ENCODE assay signal across 9 mouse cellular contexts in the genomic region with DNA sequence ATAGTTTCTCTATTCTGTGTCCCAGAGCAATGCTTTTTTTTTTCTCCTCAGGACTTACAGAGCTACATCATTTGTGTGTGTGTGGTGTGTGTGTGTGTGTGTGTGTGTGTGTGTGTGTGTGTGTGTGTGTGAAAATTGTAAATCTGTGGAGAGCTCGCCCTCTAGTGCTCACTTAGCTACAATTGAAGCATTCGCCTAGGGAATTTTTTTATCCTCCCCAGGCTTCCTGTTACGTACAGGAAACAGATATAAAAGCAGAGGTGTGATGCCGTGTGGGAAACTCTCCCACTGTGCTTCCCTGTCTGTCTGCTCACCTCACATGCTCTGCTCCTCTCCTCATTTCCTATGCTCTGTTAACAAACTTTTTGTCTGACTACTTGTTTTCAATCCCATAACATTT. TPM values are rescaled to one million over a fixed set of nuclear protein-coding genes. Genes with fewer than 3 reads are reported as not detected.
DNase-seq lines count a peak whose midpoint lies in the region; ATAC-seq and TF ChIP-seq lines count a peak whose summit lies in the region.
"Had no signal": no experiment of that assay in that cellular context is flagged by ENCODE, and none has a peak within 500 bp of the region (broad histone marks: within the 10 kb centered on the region; RNA-seq: fewer than 3 reads in every experiment).

No protein-coding gene starts in this region.

- no peaks in the 10 kb centered on the region for H3K4me1 ChIP-seq in forebrain, embryonic 14.5 days (ENCODE audit: control insufficient read depth, insufficient read depth, low read length)
- H3K4me1 ChIP-seq in forebrain, embryonic 12.5 days = no peaks in the 10 kb centered on the region
- no peaks in the 10 kb centered on the region; the same call in 1 of the 2 replicates for H3K4me1 ChIP-seq in lung, adult 2 months (ENCODE audit: control insufficient read depth, insufficient read depth, low read length)
- H3K4me1 ChIP-seq: liver, embryonic 15.5 days had no signal

- ATAC-seq in forebrain, embryonic 14.5 days = no peak
- no peak for ATAC-seq in forebrain, embryonic 12.5 days (ENCODE audit: low FRiP score)

- peaks cover 10% of the 10 kb centered on the region; the same call in 1 of the 2 replicates for H3K36me3 ChIP-seq in forebrain, embryonic 14.5 days (ENCODE audit: control insufficient read depth, insufficient read depth, low read length)
- H3K36me3 ChIP-seq in forebrain, embryonic 12.5 days (replicated peaks) = peaks cover 32% of the 10 kb centered on the region

- 36% methylated on average over 4 of the region's 4 CpGs for WGBS in forebrain, embryonic 14.5 days
- WGBS in forebrain, embryonic 12.5 days = 53% methylated on average over 4 of the region's 4 CpGs
- 9% methylated on average over 4 of the region's 4 CpGs for WGBS in lung, adult 2 months

- no peak for TF ChIP-seq POLR2A in lung, adult 2 months (IDR thresholded peaks at IDR 0.05; ENCODE audit: borderline replicate concordance, extremely low read depth, low read depth, low read length)

- no peaks in the 10 kb centered on the region for H3K27me3 ChIP-seq in forebrain, embryonic 14.5 days (replicated peaks; ENCODE audit: control insufficient read depth, insufficient read depth, low read length)
- H3K27me3 ChIP-seq in forebrain, embryonic 12.5 days = no peaks in the 10 kb centered on the region
- H3K27me3 ChIP-seq: liver, embryonic 15.5 days had no signal

- H3K9ac ChIP-seq in forebrain, embryonic 14.5 days (ENCODE audit: low read length) = no peak overlapping the region
- no peak overlapping the region for H3K9ac ChIP-seq in forebrain, embryonic 12.5 days
- H3K9ac ChIP-seq: liver, embryonic 15.5 days had no signal

- no peak for TF ChIP-seq CTCF in lung, adult 2 months (IDR thresholded peaks at IDR 0.05; ENCODE audit: insufficient read depth, low read length)

- peak; percentile 76 for DNase-seq in forebrain, embryonic 14.5 days (ENCODE audit: low spot score)
- DNase-seq in Muller cell, postnatal 12 days (ENCODE audit: inconsistent ontology term) = peak; percentile 36
- peak; percentile 46 to 64 for DNase-seq in cerebellum, postnatal 25 days
- peak; percentile 16 to 17 for DNase-seq in heart, adult 9 months (ENCODE audit: low spot score in 2 of 2)
- peak; percentile 52 to 65 for DNase-seq in kidney, postnatal 4 days
- DNase-seq in lung, adult 2 months = no peak
- peak; percentile 48 for DNase-seq in right cerebral cortex, postnatal 4 days

- no peak overlapping the region for H3K4me2 ChIP-seq in forebrain, embryonic 14.5 days (ENCODE audit: low read length)
- no peak overlapping the region for H3K4me2 ChIP-seq in forebrain, embryonic 12.5 days
- H3K4me2 ChIP-seq: liver, embryonic 15.5 days had no signal

- no peaks in the 10 kb centered on the region for H3K9me3 ChIP-seq in forebrain, embryonic 14.5 days (replicated peaks; ENCODE audit: control insufficient read depth, low read length)
- no peaks in the 10 kb centered on the region for H3K9me3 ChIP-seq in forebrain, embryonic 12.5 days
- H3K9me3 ChIP-seq: liver, embryonic 15.5 days had no signal

- H3K4me3 ChIP-seq in forebrain, embryonic 14.5 days (ENCODE audit: low read depth, low read length) = no peak overlapping the region
- H3K4me3 ChIP-seq in forebrain, embryonic 12.5 days (replicated peaks) = no peak overlapping the region
- H3K4me3 ChIP-seq in lung, adult 2 months (replicated peaks; ENCODE audit: extremely low read depth, low read depth, low read length) = peak overlapping the region; percentile 9
- H3K4me3 ChIP-seq: liver, embryonic 15.5 days had no signal

- no peak overlapping the region for H3K27ac ChIP-seq in forebrain, embryonic 14.5 days (ENCODE audit: low read depth, low read length)
- no peak overlapping the region for H3K27ac ChIP-seq in forebrain, embryonic 12.5 days
- H3K27ac ChIP-seq: liver, embryonic 15.5 days had no signal

RNA-seq across cellular contexts. Expression of a gene that starts 55.6 kb away (rescaled TPM):
- polyA plus RNA-seq in forebrain, embryonic 14.5 days (2014; fragmentation: Nextera tagmentation; extraction: Ambion mirVana) = 401 and 454 TPM in 2 replicates
- 339 and 361 TPM in 2 replicates for polyA plus RNA-seq in forebrain, embryonic 12.5 days (2016; fragmentation: Nextera tagmentation; extraction: Ambion mirVana)
- 162 and 176 TPM in 2 replicates for polyA plus RNA-seq in lung, adult 2 months (2012; rRNA removed)
